Mouse (Mus musculus): ENCODE results near the gene Vps41. TPM values are rescaled to one million over a fixed set of nuclear protein-coding genes. Genes with fewer than 3 reads are reported as not detected.

Gene Vps41
- polyA plus RNA-seq, 1 experiment from 2014 or later = 51.5 TPM

GRCm38 (mm10) chr13:18809465-18809864, 92.4 kb downstream of the Vps41 start:
- Histone ChIP-seq H3K27me3 (ENCODE audit: insufficient read depth, low read length) (no peaks in the 10 kb centered on the region), H3K4me1 (replicated peaks; ENCODE audit: insufficient read depth, low read length) (no peaks in the 10 kb centered on the region), H3K36me3 (ENCODE audit: insufficient read depth, low read length) (0 out of 2 replicates have a peak, but pooled peaks cover 6% of the 10 kb centered on the region), H3K9ac (ENCODE audit: low read depth, low read length) (no peak overlapping the region), H3K4me2 (ENCODE audit: low read length) (no peak overlapping the region), H3K9me3 (replicated peaks; ENCODE audit: low read length) (no peaks in the 10 kb centered on the region), H3K4me3 (replicated peaks; ENCODE audit: low read depth, low read length) (no peak overlapping the region), H3K27ac (no peak overlapping the region)
- WGBS = 82% methylated on average over 4 of the region's 4 CpGs
- no peak for TF ChIP-seq CTCF (IDR thresholded peaks at IDR 0.05; ENCODE audit: low read depth)
- ATAC-seq (replicated peaks; ENCODE audit: low FRiP score, low read depth) (no peak), DNase-seq (ENCODE audit: low spot score) (no peak)

DNA sequence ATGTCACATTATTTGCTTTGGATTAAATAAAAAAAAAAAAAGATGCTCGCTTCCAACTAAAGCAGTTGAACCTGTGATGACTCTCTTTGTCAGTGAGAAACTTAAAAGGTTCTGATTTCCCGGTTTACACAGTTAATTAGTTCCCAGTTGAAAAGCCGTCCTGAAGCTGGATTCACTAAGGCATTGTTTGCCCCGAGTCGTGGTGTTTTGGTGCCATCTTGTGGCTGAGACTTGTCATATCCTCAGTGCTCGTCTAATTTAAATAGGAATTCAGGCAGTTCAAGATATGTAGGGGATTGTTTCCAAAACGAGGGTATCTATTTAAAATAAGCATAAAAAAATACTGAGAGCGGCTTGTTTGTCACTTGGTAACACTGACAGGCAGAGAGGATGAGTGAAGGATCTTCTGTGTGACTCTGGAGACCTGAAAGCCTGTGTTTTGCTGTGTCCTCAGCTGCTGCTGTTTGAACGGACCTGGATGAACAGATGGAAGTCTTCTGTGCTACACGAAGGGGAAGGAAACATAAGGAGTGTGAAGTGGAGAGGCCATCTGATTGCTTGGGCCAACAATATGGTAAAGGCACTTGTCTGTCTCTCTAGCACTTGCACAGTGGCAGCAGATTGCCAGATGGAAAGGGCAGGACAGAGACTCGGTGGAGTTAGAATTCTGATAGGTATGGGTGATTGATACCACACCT, 93.0 kb downstream of the Vps41 start:
- no peaks in the 10 kb centered on the region for H3K4me1 ChIP-seq (replicated peaks; ENCODE audit: insufficient read depth, low read length)
- no peaks in the 10 kb centered on the region for H3K27me3 ChIP-seq (ENCODE audit: insufficient read depth, low read length)
- H3K9ac ChIP-seq (ENCODE audit: low read depth, low read length) = no peak overlapping the region
- 18% methylated on average over 11 of the region's 11 CpGs for WGBS
- H3K4me3 ChIP-seq (replicated peaks; ENCODE audit: low read depth, low read length) = no peak overlapping the region
- no peak overlapping the region for H3K27ac ChIP-seq
- DNase-seq (ENCODE audit: low spot score) (peak; percentile 87), ATAC-seq (replicated peaks; ENCODE audit: low FRiP score, low read depth) (peak; percentile 68)
- H3K36me3 ChIP-seq (ENCODE audit: insufficient read depth, low read length) = 0 out of 2 replicates have a peak, but pooled peaks cover 6% of the 10 kb centered on the region
- H3K9me3 ChIP-seq (replicated peaks; ENCODE audit: low read length) = no peaks in the 10 kb centered on the region
- peak; percentile 95 for TF ChIP-seq CTCF (IDR thresholded peaks at IDR 0.05; ENCODE audit: low read depth)
- no peak overlapping the region for H3K4me2 ChIP-seq (ENCODE audit: low read length)

GRCm38 (mm10) chr13:18824420-18825123, 107.5 kb downstream of the Vps41 start:
- no peak overlapping the region for H3K27ac ChIP-seq
- no peak overlapping the region for H3K4me3 ChIP-seq (replicated peaks; ENCODE audit: low read depth, low read length)
- H3K4me1 ChIP-seq (replicated peaks; ENCODE audit: insufficient read depth, low read length) = no peaks in the 10 kb centered on the region
- no peak for DNase-seq (ENCODE audit: low spot score)
- no peak overlapping the region for H3K9ac ChIP-seq (ENCODE audit: low read depth, low read length)
- 88% methylated on average over 10 of the region's 10 CpGs for WGBS
- peaks cover 14% of the 10 kb centered on the region for H3K36me3 ChIP-seq (ENCODE audit: insufficient read depth, low read length)
- no peak for TF ChIP-seq CTCF (IDR thresholded peaks at IDR 0.05; ENCODE audit: low read depth)
- H3K9me3 ChIP-seq (replicated peaks; ENCODE audit: low read length) = no peaks in the 10 kb centered on the region
- no peak overlapping the region for H3K4me2 ChIP-seq (ENCODE audit: low read length)
- H3K27me3 ChIP-seq (ENCODE audit: insufficient read depth, low read length) = no peaks in the 10 kb centered on the region
- no peak for ATAC-seq (replicated peaks; ENCODE audit: low FRiP score, low read depth)

- no peak for TF ChIP-seq CTCF (IDR thresholded peaks at IDR 0.05; ENCODE audit: low read depth)
- H3K36me3 ChIP-seq (ENCODE audit: insufficient read depth, low read length) = peaks cover 14% of the 10 kb centered on the region
- H3K27me3 ChIP-seq (ENCODE audit: insufficient read depth, low read length) = no peaks in the 10 kb centered on the region
- no peak for DNase-seq (ENCODE audit: low spot score)
- H3K4me2 ChIP-seq (ENCODE audit: low read length) = no peak overlapping the region
- H3K4me3 ChIP-seq (replicated peaks; ENCODE audit: low read depth, low read length) = no peak overlapping the region
- 89% methylated on average over 10 of the region's 10 CpGs for whole genome bisulfite sequencing
- ATAC-seq (replicated peaks; ENCODE audit: low FRiP score, low read depth) = no peak
- H3K9ac ChIP-seq (ENCODE audit: low read depth, low read length) = no peak overlapping the region
- no peaks in the 10 kb centered on the region for H3K4me1 ChIP-seq (replicated peaks; ENCODE audit: insufficient read depth, low read length)
- no peaks in the 10 kb centered on the region for H3K9me3 ChIP-seq (replicated peaks; ENCODE audit: low read length)
- H3K27ac ChIP-seq = no peak overlapping the region
Measured at GRCm38 (mm10) chr13:18827029-18827428, 109.9 kb downstream of the Vps41 start.

DNA sequence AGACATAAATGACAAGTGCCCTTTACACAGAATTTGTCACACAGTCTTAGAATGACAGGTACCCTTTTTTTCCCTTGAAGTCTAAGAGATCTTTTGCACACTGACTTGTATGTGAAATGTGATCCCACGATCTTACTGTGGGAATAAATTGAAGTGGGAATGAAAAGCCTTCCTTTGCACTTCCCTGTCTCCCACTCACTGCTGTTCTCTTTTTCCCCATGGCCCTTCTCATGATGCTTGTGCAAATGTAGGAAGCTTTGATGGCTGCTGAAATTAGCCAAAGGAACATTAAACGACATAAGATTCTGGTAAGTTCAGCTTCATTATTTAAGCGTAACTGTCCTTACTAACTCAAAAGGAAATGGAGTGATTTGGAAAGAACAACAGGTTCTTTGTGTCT, 113.4 kb downstream of the Vps41 start:
- DNase-seq (ENCODE audit: low spot score) (no peak), ATAC-seq (replicated peaks; ENCODE audit: low FRiP score, low read depth) (no peak)
- Histone ChIP-seq H3K9ac (ENCODE audit: low read depth, low read length) (no peak overlapping the region), H3K4me3 (replicated peaks; ENCODE audit: low read depth, low read length) (no peak overlapping the region), H3K9me3 (replicated peaks; ENCODE audit: low read length) (no peaks in the 10 kb centered on the region), H3K36me3 (ENCODE audit: insufficient read depth, low read length) (peaks cover 8% of the 10 kb centered on the region; the same call in 1 of the 2 replicates), H3K4me1 (replicated peaks; ENCODE audit: insufficient read depth, low read length) (no peaks in the 10 kb centered on the region), H3K4me2 (ENCODE audit: low read length) (no peak overlapping the region), H3K27ac (no peak overlapping the region), H3K27me3 (ENCODE audit: insufficient read depth, low read length) (no peaks in the 10 kb centered on the region)
- no peak for TF ChIP-seq CTCF (IDR thresholded peaks at IDR 0.05; ENCODE audit: low read depth)
- WGBS = 69% methylated on average over 3 of the region's 3 CpGs

DNA sequence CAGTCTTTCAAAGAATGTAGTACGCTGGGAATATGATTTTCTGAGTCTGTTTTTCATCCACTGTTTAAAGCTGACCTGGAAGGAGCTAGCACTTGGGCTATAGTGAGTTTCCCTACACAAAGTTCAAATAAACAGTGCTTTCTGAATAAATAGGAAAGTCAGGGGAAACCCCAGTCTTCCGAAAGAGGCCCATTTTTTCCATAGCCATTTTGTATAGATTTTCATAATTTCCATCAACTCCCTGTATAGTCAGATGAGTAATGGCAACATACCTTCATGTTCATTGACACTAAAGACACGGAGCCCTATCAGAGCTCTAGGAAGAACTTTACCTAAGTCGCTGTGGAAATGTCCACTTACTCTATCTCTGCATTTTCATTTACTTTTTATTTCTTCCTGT, 122.1 kb downstream of the Vps41 start:
- WGBS = 95% methylated on average over 4 of the region's 4 CpGs
- TF ChIP-seq CTCF (IDR thresholded peaks at IDR 0.05; ENCODE audit: low read depth) = no peak
- no peak for ATAC-seq (replicated peaks; ENCODE audit: low FRiP score, low read depth)

More for the DNA sequence above, 122.1 kb downstream of the Vps41 start:
- Histone ChIP-seq H3K9ac (ENCODE audit: low read depth, low read length) (no peak overlapping the region), H3K4me1 (replicated peaks; ENCODE audit: insufficient read depth, low read length) (no peaks in the 10 kb centered on the region), H3K9me3 (replicated peaks; ENCODE audit: low read length) (no peaks in the 10 kb centered on the region), H3K4me3 (replicated peaks; ENCODE audit: low read depth, low read length) (no peak overlapping the region), H3K27me3 (ENCODE audit: insufficient read depth, low read length) (no peaks in the 10 kb centered on the region), H3K27ac (no peak overlapping the region), H3K4me2 (ENCODE audit: low read length) (no peak overlapping the region), H3K36me3 (ENCODE audit: insufficient read depth, low read length) (peaks cover 8% of the 10 kb centered on the region; the same call in 1 of the 2 replicates)
- DNase-seq (ENCODE audit: low spot score) = no peak

Measured in kidney, postnatal 0 days (tissue).